Mouse (Mus musculus): ENCODE data around the gene Rpl11.
A peak's percentile ranks its signal among the peaks of the same experiment; 100 is the strongest.

DNA sequence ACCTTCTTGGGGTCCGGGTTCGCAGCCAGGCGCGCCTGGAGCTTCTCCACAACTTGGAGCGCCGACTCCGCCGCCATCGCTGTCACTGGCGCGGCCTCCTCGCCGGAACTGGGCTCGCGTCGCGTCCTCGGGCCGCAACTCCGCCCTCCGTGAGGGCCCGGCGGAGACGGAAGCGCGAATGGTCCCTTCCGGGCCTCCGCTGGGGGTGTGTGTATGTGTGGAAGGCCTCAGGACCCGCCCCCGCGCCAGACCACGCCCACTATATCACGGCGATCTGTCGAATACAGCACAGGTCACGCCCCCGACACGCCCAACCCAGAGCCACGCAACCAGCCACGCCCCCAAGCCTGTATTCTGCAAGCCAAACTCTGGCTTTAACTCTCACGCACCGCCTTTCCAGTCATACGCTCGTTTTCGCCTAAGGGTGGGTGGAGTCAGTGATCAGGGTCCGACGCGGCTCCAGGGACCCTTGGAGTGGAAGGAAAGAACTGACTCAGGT, 31.6 kb downstream of the Rpl11 start, which contains the start of gene Eloa:
- TF ChIP-seq POLR2A (IDR thresholded peaks at IDR 0.05; ENCODE audit: borderline replicate concordance, control insufficient read depth, low read depth, low read length), result peak; percentile 94
- no peak for TF ChIP-seq CTCF (IDR thresholded peaks at IDR 0.05; ENCODE audit: control insufficient read depth, insufficient read depth, low read length)
